Mouse (Mus musculus) heart, adult 2 months (tissue): ENCODE measurements around the gene Kcnk10.

Experiments used
- CTCF ChIP-seq: fragments of 200-600 bp; IDR thresholded peaks from 2 replicates; pipeline ENCODE4 v1.8.1; 2022; ENCODE audit warnings: antibody characterized with exemption, mild to moderate bottlenecking, moderate library complexity
- EP300 ChIP-seq: fragments of 200-500 bp; IDR thresholded peaks from 2 replicates; pipeline ENCODE4 v1.6.1; 2011; ENCODE audit warnings: low read depth, low read length, control low read depth; ENCODE audit not compliant: insufficient read depth
- POLR2A ChIP-seq: fragments of 200-500 bp; IDR thresholded peaks from 2 replicates; pipeline ENCODE4 v1.6.1; 2011; ENCODE audit warnings: mild to moderate bottlenecking, low read depth, low read length, control low read depth; ENCODE audit not compliant: insufficient read depth

DNA sequence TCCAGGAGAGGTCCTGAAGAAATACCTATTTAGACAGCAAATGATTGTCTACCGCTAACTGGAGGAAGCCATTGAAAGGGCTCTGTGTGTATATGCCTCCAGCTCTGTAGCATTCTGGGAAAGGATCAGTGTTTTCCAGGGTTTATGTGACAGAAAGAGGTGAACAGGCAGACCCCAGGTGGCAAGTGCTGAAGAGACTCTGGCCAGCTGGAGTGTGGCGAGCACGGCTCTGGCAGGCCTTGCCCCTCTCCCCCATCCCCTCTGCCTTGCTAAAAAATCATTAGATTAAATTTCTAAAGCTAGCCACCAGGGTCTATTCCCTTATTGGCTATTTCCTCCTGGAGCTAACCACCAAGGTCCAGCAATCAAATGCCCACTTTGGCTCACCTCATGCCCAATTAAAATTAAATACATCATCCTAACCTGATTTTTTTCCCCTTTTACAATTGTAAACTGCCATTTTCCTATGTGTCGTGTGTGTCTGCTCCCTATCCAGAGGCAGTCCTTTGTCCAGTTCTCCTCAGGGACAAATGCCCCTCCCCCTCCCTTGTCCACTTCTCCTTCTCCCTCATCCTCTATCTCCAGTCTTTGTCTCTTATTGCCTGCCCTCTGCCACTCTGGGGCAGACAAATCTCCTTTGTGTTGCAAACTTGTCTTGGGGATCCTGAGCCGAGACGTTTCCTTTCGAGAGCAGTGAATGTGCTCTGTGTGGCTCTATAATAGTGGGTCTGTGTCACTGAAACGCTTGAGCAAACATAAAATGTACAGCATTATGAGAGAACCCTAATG, 100.2 kb downstream of the Kcnk10 start:
- no peak for TF ChIP-seq POLR2A
- TF ChIP-seq EP300 = no peak
- TF ChIP-seq CTCF = no peak
